Mouse (Mus musculus) left cerebral cortex, adult 2 months (tissue): ENCODE results near the gene Esr2. TPM values are rescaled to one million over a fixed set of nuclear protein-coding genes. Genes with fewer than 3 reads are reported as not detected.
"Not testable (repeated sequence)": the region's sequence is repeated elsewhere in the genome, so short reads cannot be mapped to it uniquely, and the experiment has no call there.

Experiments used
- DNase-seq, 2 experiments: peaks; one replicate each; pipeline ENCODE4 v3.0.0; 2021 to 2022; ENCODE audit warnings: low spot score in 2 of 2, mixed read lengths in 1 of 2; ENCODE audit errors: extremely low spot score in 1 of 2
- H3K27ac ChIP-seq: fragments of 200-600 bp; 2 replicates; pipeline ENCODE4 v1.8.1; 2022
- H3K4me3 ChIP-seq: fragments of 200-600 bp; 2 replicates; pipeline ENCODE4 v1.8.1; 2022
- CTCF ChIP-seq: fragments of 200-600 bp; IDR thresholded peaks from 2 replicates; pipeline ENCODE4 v1.8.1; 2022; ENCODE audit warnings: antibody characterized with exemption, mild to moderate bottlenecking, moderate library complexity
- intact Hi-C: fragments of 180-260 bp; cut with DNase I; formaldehyde crosslinking; loops from one replicate; pipeline ENCODE4 v1.15.1; 2025
- total RNA-seq, 2 experiments: library from RNA; stranded (reverse); gene quantifications; 2 replicates each; pipeline ENCODE4 v1.2.3; 2021

Gene Esr2
- total RNA-seq, 2 experiments from 2014 or later = 0.34 to 0.68 TPM

GRCm38 (mm10) chr12:76136701-76137100 lies 40.4 kb downstream of the Esr2 start:
- intact Hi-C loops = no loop called here
- no peak for DNase-seq
- no peak for TF ChIP-seq CTCF
- H3K27ac ChIP-seq = no peak overlapping the region
- H3K4me3 ChIP-seq = no peak overlapping the region

GRCm38 (mm10) chr12:76133081-76133480 lies 44.0 kb downstream of the Esr2 start:
- intact Hi-C loops, H3K4me3 ChIP-seq, H3K27ac ChIP-seq, DNase-seq: not testable (repeated sequence)

DNA sequence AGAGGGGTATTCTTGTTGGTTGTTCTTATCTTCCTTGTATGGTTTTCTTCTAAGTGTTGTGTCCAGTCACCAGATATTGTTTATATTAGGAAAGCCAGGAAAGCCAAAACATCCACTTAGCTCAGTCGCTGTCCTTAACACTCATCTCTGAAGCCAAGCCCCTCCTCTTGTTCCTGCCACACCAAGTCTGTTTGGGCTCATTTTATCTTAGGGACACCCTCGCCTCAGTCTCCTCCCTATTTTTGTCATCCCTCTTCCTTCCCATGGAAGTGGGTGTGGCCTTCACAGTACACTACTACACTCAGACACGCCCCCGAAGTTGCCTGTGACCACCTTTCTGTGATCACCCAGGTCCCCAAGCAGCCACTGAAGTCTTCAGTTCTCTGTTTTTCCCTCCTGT lies 44.5 kb downstream of the Esr2 start:
- H3K4me3 ChIP-seq = no peak overlapping the region
- H3K27ac ChIP-seq = no peak overlapping the region
- DNase-seq = no peak
- intact Hi-C loops = no loop called here
- no peak for TF ChIP-seq CTCF

DNA sequence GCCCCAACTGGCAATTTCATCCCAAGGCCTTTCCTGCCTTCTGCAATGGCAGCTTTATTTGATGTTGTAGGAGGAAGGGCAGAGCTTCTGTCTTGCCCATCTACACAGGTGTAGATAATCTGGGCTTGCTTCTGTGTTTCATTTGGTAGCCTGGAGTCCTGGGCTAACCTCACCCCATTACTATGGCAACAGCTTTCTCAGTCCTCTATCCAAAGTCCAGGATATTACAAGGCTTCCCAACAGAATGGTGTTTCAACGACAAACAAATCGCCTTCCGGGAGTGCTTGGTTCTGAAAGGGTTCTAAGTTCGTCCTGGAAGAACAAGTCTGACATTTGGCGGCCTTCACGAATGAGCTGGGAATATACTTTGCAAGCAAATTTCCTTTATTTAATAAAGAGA lies 46.2 kb downstream of the Esr2 start:
- no peak for DNase-seq
- no peak for TF ChIP-seq CTCF
- Histone ChIP-seq H3K27ac (no peak overlapping the region), H3K4me3 (no peak overlapping the region)
- intact Hi-C loops = no loop called here

- intact Hi-C loops = no loop called here
- no peak overlapping the region for H3K4me3 ChIP-seq
- TF ChIP-seq CTCF = peak; percentile 51
- no peak for DNase-seq
- no peak overlapping the region for H3K27ac ChIP-seq
Measured at GRCm38 (mm10) chr12:76130281-76130680, 46.8 kb downstream of the Esr2 start.

- intact Hi-C loops = no loop called here
- TF ChIP-seq CTCF = no peak
- DNase-seq = no peak
Measured at GRCm38 (mm10) chr12:76128831-76129230, 48.2 kb downstream of the Esr2 start.

DNA sequence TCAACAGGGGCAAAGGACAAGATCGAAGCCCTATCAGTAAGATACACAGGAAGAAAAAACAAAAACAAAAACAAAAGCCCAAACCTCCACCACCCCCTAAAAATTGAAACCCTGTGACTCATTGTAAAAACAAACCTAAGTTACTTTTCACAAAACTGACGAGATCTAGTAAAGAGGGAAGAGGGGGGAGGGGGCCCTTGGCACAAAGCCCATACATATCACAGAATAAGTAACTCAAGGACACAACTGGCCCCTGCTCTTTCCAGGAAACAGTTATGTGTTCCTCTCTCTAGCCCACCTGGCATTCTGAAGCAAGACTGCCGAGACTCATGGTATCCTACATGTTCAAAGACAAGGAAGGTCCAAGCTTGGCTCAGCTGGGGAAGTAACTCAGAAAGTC lies 48.8 kb downstream of the Esr2 start:
- intact Hi-C loops = no loop called here
- no peak for DNase-seq
- no peak overlapping the region for H3K27ac ChIP-seq
- no peak for TF ChIP-seq CTCF
- no peak overlapping the region for H3K4me3 ChIP-seq

More at GRCm38 (mm10) chr12:76128831-76129230, 48.2 kb downstream of the Esr2 start:
- H3K27ac ChIP-seq = no peak overlapping the region
- no peak overlapping the region for H3K4me3 ChIP-seq

- intact Hi-C loops = no loop called here
- Histone ChIP-seq H3K4me3 (no peak overlapping the region), H3K27ac (no peak overlapping the region)
- no peak for TF ChIP-seq CTCF
- no peak for DNase-seq
Measured at GRCm38 (mm10) chr12:76123223-76123622, 53.8 kb downstream of the Esr2 start.

DNA sequence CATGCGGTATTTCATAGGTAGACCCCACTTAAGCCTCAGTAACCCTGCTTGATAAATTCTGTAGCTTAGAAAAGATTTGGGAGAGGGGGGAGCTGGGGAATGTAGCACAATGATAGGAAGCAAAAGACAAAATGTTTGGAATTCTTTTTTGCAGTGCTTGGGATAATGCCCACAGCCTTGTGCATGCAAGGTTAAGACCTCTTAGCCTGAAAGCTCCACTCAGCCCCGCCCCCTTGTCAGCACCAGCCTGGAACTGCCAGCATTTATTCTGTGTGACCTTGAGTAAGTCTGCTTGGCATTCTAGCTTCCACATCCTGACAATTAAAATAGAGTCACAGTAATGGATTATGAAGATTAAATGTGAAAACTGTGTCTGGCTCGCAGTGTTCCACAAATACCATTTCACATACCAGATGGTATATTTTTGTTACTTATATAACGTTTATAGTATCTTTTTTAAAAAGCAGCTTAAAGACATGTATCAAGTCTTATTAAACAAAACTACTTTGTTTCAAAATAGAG lies 59.4 kb downstream of the Esr2 start:
- TF ChIP-seq CTCF = no peak
- intact Hi-C loops = no loop called here
- Histone ChIP-seq H3K4me3 (no peak overlapping the region), H3K27ac (no peak overlapping the region)
- DNase-seq = no peak

DNA sequence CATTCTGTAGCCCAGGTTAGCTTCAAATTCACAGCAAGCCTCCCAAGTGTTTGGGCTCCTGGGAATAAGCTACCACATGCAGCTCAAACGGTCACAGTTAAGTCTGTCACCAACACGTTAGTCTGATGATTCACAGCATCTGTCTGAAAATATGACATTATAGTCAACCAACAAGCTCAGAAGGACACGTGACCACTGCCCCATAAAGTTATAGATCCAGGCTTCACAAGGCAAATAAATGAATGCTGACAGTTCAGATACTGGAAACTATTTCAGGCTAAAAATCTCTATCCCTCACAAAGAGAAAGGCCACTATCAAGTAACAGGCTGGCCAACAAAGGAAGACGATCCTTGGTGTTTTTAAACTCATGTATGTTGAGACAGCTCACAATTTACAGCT lies 60.5 kb downstream of the Esr2 start:
- intact Hi-C loops = no loop called here
- TF ChIP-seq CTCF = no peak
- DNase-seq = no peak
- Histone ChIP-seq H3K4me3 (no peak overlapping the region), H3K27ac (no peak overlapping the region)

- no peak for DNase-seq
- H3K4me3 ChIP-seq = no peak overlapping the region
- no peak for TF ChIP-seq CTCF
- intact Hi-C loops = no loop called here
- no peak overlapping the region for H3K27ac ChIP-seq
Measured at GRCm38 (mm10) chr12:76111046-76111445, 66.0 kb downstream of the Esr2 start.

- intact Hi-C loops = no loop called here
- Histone ChIP-seq H3K4me3 (no peak overlapping the region), H3K27ac (no peak overlapping the region)
- no peak for DNase-seq
- TF ChIP-seq CTCF = no peak
Measured at GRCm38 (mm10) chr12:76109646-76110405, 67.2 kb downstream of the Esr2 start.
